Mouse (Mus musculus) right cerebral cortex, postnatal 10 days (tissue): ENCODE measurements at regions not wholly inside any gene's neighbourhood (a gene's known extent, or its start where the extent isn't known, plus 50 kb on each side); places are given as distances from the start of the nearest gene placed in this dataset.

Experiments used
- DNase-seq, 2 experiments: peaks; one replicate each; pipeline ENCODE4 v3.0.0; 2021; ENCODE audit warnings: low spot score in 2 of 2

- no peak for DNase-seq
Measured at GRCm38 (mm10) chr13:59874137-59874931, 51.4 kb upstream of the Tut7 start.
